Mouse (Mus musculus) heart, adult 2 months (tissue): ENCODE measurements at regions not wholly inside any gene's neighbourhood (a gene's known extent, or its start where the extent isn't known, plus 50 kb on each side); places are given as distances from the start of the nearest gene placed in this dataset.

ENCODE experiments used
- CTCF ChIP-seq: fragments of 200-600 bp; IDR thresholded peaks from 2 replicates; pipeline ENCODE4 v1.8.1; 2022; ENCODE audit warnings: antibody characterized with exemption, mild to moderate bottlenecking, moderate library complexity
- EP300 ChIP-seq: fragments of 200-500 bp; IDR thresholded peaks from 2 replicates; pipeline ENCODE4 v1.6.1; 2011; ENCODE audit warnings: low read depth, low read length, control low read depth; ENCODE audit not compliant: insufficient read depth
- POLR2A ChIP-seq: fragments of 200-500 bp; IDR thresholded peaks from 2 replicates; pipeline ENCODE4 v1.6.1; 2011; ENCODE audit warnings: mild to moderate bottlenecking, low read depth, low read length, control low read depth; ENCODE audit not compliant: insufficient read depth

GRCm38 (mm10) chr5:133821273-133821672, 278.2 kb upstream of the Castor2 start:
- TF ChIP-seq CTCF (no peak), POLR2A (no peak), EP300 (no peak)
